Mouse (Mus musculus) gastrocnemius, adult 2 months (tissue): ENCODE data around the gene Gm20708. TPM values are rescaled to one million over a fixed set of nuclear protein-coding genes. Genes with fewer than 3 reads are reported as not detected.

Experiments
- DNase-seq: peaks from one replicate; pipeline ENCODE4 v3.0.0; 2022
- H3K27ac ChIP-seq: fragments of 200-600 bp; 2 replicates; pipeline ENCODE4 v1.8.1; 2022; ENCODE audit warnings: mild to moderate bottlenecking
- H3K4me3 ChIP-seq: fragments of 200-600 bp; 2 replicates; pipeline ENCODE4 v1.8.1; 2022; ENCODE audit warnings: mild to moderate bottlenecking, moderate library complexity
- CTCF ChIP-seq: fragments of 200-600 bp; IDR thresholded peaks from 2 replicates; pipeline ENCODE4 v1.8.1; 2022; ENCODE audit warnings: antibody characterized with exemption, mild to moderate bottlenecking, moderate library complexity
- intact Hi-C: fragments of 180-260 bp; cut with DNase I; formaldehyde crosslinking; loops from one replicate; pipeline ENCODE4 v1.15.1; 2025
- total RNA-seq, 2 experiments: library from RNA; stranded (reverse); gene quantifications; 2 replicates each; pipeline ENCODE4 v1.2.3; 2021

Gm20708 gene
- total RNA-seq, 2 experiments from 2014 or later, result 0.86 to 1.6 TPM

- DNase-seq, result no peak
- H3K27ac ChIP-seq, result no peak overlapping the region
- intact Hi-C loops, result no loop called here
- no peak for TF ChIP-seq CTCF
- no peak overlapping the region for H3K4me3 ChIP-seq
Measured at GRCm38 (mm10) chr11:117888168-117888852, 78.8 kb downstream of the Gm20708 start.

DNA sequence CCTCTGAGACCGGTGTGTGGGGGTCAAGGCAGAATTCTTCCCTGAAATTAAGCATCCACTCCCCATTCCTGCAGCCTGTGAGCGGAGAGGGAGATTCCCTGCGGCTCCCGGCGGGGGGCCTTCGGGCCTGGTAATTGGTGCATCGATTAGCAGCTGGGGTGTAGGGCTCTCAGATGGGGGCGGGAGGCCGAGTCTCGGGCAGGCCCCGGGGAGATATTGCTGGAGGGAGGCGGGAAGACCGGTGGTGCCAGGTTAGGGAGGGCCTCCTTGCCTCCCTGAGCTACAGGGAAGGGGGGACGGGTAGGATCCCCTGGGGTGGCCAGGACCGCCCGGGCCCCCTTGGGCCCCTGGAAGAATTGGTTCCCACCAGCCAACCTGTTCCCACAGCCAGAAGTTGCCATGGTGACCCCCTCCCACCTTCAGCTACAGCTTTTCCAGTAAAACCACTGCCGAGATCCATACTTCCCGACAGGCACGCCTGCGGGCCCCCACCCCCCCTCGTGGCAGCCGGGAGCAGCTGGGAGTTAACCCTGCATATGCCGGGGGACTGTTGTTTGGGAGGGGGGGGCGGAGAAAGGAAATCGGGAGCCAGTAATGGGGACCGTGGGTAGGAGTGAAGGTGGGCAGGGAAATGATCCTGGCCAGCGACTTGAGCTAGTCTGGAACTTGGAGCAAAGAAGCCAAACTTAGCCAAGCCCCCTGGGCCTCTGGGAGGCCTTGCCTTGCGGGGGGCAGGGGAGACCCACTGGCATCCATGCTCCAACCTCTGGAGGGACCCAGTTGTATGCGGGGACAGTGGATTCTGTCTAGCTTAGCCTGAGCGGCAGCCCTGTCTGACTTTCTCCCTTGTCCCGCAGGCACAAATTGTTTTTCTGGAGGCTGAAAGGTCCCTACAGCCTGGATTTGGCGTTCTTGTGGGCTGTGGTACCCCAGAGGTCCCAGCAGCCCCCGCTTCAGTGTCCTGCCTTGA, 79.7 kb downstream of the Gm20708 start:
- H3K4me3 ChIP-seq, result peak overlapping the region; percentile 28; the same call in 1 of the 2 replicates
- no peak for TF ChIP-seq CTCF
- intact Hi-C loops, result no loop called here
- no peak for DNase-seq
- H3K27ac ChIP-seq, result no peak overlapping the region; the same call in 1 of the 2 replicates

Other genes starting within 250 kb of the Gm20708 start
- gene Tnrc6c, start 155.4 kb upstream of the Gm20708 start, total RNA-seq, result 10 to 100 TPM; 18.5 to 24.8 TPM
- 1 to 10 TPM; 1.0 TPM for gene Tmc8, start 27.6 kb upstream of the Gm20708 start, total RNA-seq
- 1 to 10 TPM; 4.3 to 4.5 TPM for gene Tmc6, start 27.5 kb upstream of the Gm20708 start, total RNA-seq
- gene 6030468B19Rik, start 12.0 kb upstream of the Gm20708 start, total RNA-seq, result not detected
- gene Syngr2, start within 50 bp of the Gm20708 start, total RNA-seq, result 100 to 1,000 TPM; 169 to 173 TPM
- 1 to 10 TPM; 3.1 to 3.3 TPM for gene Afmid, start 16.3 kb downstream of the Gm20708 start, total RNA-seq
- 1 to 10 TPM; 2.5 to 2.8 TPM for gene Tk1, start 16.4 kb downstream of the Gm20708 start, total RNA-seq
- not detected for gene Birc5, start 39.6 kb downstream of the Gm20708 start, total RNA-seq
- gene Tmem235, start 51.1 kb downstream of the Gm20708 start, total RNA-seq, result not detected
- gene Tha1, start 63.8 kb downstream of the Gm20708 start, total RNA-seq, result 1 to 10 TPM; 3.8 to 5.2 TPM
- gene Socs3, start 160.4 kb downstream of the Gm20708 start, total RNA-seq, result 10 to 100 TPM in 1 of 2 experiments, 1 to 10 TPM in 1; 1.7 to 10.1 TPM
- 10 to 100 TPM; 17.2 to 18.0 TPM for gene Pgs1, start 176.6 kb downstream of the Gm20708 start, total RNA-seq